Mouse (Mus musculus) regulatory T cell (primary cell): ENCODE measurements around the gene Csf3.
"Not testable (repeated sequence)": the region's sequence is repeated elsewhere in the genome, so short reads cannot be mapped to it uniquely, and the experiment has no call there.

ENCODE experiments used
- in situ Hi-C: fragments of 300-600 bp; cut with MboI, MseI; formaldehyde crosslinking; loops from one replicate; pipeline ENCODE4 v1.15.1; 2025; ENCODE audit warnings: high pct_unique_total_duplicates

Csf3 gene

DNA sequence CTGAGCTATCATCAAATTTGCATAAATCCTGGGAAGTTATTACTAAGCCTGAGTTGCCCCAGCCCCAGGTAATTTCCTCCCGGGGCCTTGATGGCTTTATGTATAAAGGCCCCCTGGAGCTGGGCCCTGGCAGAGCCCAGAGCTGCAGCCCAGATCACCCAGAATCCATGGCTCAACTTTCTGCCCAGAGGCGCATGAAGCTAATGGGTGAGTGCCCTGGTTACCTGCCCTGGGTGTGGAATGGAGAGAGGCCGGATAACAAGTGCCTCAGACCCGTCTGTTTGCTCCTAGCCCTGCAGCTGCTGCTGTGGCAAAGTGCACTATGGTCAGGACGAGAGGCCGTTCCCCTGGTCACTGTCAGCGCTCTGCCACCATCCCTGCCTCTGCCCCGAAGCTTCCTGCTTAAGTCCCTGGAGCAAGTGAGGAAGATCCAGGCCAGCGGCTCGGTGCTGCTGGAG, at the start of gene Csf3:
Gene Csf3 (plus strand): TSS at position 51 of the 458 bp plus-strand sequence.
- in situ Hi-C loops = loop anchor here (5.0 kb wide), 1 partner anchor 61 kb away; no protein-coding TSS in a partner anchor

DNA sequence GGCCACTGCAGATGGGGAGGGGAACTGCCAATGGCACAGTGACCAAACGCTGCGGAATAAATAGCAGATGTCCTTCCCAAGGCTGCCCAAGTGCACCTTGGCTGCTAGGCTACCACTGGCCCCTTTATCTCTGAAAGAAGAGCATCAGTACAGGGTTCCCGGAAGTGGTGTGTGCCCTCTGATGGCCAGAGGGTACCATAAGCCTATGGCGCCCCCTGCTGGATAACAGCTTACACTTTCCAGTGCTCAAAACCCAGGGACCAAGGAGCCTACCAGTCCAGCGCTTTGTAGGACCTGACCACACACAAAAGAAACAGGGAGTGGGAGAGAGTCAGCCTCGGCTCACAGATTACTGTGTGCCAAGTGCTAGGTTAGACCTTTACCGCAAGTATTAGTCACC, 46.0 kb upstream of the Csf3 start:
- in situ Hi-C loops = not testable (repeated sequence)

- in situ Hi-C loops = no loop called here
Measured at GRCm38 (mm10) chr11:98660517-98660916, 40.5 kb upstream of the Csf3 start.

DNA sequence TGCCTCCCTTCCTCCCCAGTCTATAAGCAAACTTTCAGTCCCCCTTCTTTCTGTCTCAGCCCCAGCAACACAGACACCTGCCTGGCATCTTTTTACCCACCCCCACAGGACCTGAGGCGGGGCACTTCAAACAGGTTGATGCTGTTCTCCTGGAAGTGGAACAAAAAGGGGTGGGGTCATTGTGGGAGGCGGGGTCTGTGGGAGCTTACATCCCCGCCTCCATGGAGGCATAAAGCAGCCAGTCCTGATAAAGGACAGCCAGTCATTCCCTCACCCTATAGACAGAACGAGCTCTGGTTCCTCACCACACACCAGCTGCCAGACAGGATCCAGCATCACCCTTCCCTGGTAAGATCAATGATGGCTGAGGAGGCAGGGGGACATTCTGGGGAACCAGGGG, 37.0 kb upstream of the Csf3 start, which contains the start of gene Gsdma:
Gene Gsdma (plus strand): TSS at position 261 of the 400 bp plus-strand sequence.
- in situ Hi-C loops = no loop called here

GRCm38 (mm10) chr11:98668984-98669383, 32.1 kb upstream of the Csf3 start:
- in situ Hi-C loops = no loop called here

- in situ Hi-C loops = loop anchor here (5.0 kb wide), 1 partner anchor 34 kb away; no protein-coding TSS in a partner anchor
Measured at GRCm38 (mm10) chr11:98671284-98671815, 29.7 kb upstream of the Csf3 start.

- in situ Hi-C loops = loop anchor here (5.0 kb wide), 1 partner anchor 35 kb away; no protein-coding TSS in a partner anchor
Measured at GRCm38 (mm10) chr11:98671857-98672256, 29.2 kb upstream of the Csf3 start.

DNA sequence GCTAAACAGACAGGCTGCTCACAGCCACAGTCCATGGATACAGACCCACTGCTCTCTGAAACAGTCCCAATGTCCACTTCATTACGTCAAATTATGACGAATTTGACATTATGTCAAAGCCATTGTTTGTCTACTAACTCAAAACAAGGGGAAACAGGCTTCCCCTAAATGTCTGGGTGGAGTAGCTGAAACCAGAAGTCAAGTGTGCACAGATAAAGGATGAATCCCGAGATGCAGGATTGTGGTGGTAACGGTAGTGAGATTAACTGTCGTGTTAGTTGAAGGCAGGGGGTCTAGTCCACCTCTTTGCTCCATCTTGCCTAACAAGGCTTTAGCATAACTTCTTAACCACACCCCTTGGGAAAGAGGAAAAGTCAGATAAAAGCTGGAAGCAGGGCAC, 28.6 kb upstream of the Csf3 start:
- in situ Hi-C loops = loop anchor here (5.0 kb wide), 1 partner anchor 35 kb away; no protein-coding TSS in a partner anchor

DNA sequence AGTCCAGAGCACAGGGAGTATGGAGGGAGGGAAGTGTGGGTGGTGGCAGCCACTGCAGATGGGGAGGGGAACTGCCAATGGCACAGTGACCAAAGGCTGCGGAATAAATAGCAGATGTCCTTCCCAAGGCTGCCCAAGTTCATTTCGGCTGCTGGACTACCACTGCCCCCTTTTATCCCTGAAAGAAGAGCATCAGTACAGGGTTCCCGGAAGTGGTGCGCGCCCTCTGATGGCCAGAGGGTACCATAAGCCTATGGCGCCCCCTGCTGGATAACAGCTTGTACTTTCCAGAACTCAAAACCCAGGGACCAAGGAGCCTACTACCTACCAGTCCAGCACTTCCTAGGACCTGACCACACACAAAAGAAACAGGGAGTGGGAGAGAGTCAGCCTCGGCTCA, 27.9 kb upstream of the Csf3 start:
- in situ Hi-C loops = loop anchor here (5.0 kb wide), 1 partner anchor 36 kb away; no protein-coding TSS in a partner anchor

- in situ Hi-C loops = no loop called here
Measured at GRCm38 (mm10) chr11:98675829-98676363, 25.2 kb upstream of the Csf3 start.

DNA sequence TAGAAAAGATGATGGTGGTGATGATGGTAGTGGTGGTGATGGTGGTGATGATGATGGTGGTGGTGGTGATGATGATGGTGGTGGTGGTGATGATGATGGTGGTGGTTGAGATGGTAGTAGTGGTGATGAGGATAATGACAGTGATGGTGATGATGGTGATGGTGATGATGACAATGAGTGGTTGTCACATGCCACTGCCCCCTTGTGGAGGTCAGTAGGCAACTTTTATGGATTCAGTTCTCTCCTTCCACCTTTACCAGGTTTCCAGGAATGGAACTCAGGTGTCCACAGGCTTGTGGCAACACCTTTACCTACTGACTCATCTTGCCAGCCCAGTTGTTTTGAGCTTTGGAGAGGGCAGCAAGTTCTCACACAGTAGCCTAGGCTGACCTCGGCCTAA, 21.0 kb upstream of the Csf3 start:
- in situ Hi-C loops = no loop called here

DNA sequence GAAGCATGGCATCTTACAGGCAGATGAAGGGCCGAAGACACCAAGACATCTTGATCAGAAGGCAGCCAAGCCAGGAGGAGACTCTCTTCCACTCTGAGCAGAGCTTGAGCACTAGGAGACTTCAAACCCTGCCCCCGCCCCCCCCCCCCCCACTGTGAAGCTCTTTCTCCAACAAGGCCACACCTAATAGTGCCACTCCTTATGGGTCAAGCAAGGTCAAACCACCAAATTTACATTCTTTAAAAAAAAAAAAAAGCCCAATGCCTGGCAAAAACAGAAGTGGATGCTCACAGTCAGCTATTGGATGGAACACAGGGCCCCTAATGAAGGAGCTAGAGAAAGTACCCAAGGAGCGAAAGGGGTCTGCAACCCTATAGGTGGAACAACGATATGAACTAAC, 20.5 kb upstream of the Csf3 start:
- in situ Hi-C loops = not testable (repeated sequence)

GRCm38 (mm10) chr11:98681186-98681585, 19.9 kb upstream of the Csf3 start:
- in situ Hi-C loops = no loop called here

DNA sequence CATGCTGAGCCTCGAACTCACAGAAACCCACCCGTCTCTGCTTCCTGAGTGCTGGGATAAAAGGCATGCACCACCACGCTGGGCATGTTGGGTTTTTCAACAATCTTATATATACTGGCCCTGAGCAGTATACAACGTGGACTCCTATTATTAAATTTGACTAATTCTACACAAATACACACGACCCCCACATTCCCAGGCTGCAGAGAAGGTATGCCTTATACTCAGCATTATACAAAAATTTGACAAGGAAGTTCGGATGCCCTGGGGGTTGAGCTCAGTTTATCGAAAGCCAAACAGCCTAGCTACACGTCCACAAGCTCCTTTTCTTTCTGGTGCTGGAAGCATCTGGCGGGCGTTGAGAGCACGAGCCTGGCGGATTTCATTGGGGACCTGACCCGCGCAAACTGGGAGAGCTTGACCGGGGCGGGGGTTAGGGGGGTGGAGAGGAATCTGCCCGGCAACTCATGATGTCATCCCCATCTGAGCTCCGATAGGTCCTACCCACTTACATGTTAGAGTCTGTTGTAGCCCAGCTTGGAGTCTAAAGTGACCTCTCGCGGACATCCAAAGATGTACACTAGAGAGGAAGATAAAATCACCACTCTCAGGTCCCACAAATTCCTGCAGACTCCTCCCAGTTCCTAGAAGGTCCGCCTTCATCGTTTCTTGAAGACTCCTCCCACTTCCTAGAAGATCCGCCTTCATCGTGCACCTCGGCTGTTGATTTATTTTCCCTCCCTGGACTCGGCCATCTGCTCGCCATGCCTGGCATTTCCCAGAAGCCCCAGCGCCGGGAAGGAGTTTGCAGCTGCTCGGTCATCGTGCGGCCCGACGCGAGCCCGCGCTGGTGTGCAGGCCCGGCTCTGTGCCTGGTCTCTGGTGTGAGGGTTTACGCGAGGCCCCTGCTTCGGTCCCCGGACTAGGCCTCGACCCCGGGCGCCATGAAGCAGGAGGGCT, 19.0 kb upstream of the Csf3 start, which contains the start of gene Psmd3:
Gene Psmd3 (plus strand): TSS at position 769 of the 960 bp plus-strand sequence.
- in situ Hi-C loops = no loop called here

GRCm38 (mm10) chr11:98682811-98683210, 18.3 kb upstream of the Csf3 start:
- in situ Hi-C loops = no loop called here

GRCm38 (mm10) chr11:98685642-98686041, 15.4 kb upstream of the Csf3 start:
- in situ Hi-C loops = no loop called here

- in situ Hi-C loops = no loop called here
Measured at GRCm38 (mm10) chr11:98686976-98687375, 14.1 kb upstream of the Csf3 start.

- in situ Hi-C loops = no loop called here
Measured at GRCm38 (mm10) chr11:98688009-98688408, 13.1 kb upstream of the Csf3 start.

DNA sequence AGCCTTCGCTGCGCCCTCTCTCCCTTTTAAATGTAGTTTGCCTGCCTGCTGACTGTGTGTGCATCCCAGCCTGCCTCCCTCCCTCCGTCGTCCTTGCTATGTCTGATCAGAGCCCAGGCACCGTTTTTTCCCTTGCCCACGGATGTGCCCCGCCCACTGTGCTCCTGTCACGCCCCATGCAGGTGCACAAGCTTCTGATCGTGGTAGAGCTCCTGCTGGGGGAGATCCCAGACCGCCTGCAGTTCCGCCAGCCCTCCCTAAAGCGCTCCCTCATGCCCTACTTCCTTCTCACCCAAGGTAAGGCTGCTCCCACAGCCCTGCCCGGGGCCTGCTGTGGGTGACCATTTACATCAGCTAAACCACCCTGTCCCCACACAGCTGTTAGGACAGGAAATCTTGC, 7.9 kb upstream of the Csf3 start:
- in situ Hi-C loops = loop anchor here (5.0 to 10.0 kb wide), 2 partner anchors 58 to 134 kb away; no protein-coding TSS in a partner anchor

DNA sequence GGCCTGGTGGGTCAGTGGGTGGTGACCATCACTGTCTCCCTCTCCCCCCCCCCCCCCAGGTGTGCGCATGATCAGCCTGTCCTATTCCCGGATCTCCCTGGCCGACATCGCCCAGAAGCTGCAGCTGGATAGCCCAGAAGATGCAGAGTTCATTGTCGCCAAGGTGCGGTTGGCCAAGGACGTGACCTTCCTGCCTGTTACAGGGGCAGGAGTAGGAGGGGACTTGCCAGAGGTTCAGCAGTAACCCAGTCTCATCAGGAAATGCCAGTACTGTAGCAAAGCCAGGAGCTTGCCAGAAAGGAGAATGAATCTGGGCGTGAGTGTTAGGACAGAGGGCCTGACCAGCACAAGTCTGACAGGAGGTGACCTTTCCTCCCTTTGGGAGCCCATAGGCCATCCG, 7.3 kb upstream of the Csf3 start:
- in situ Hi-C loops = loop anchor here (5.0 to 10.0 kb wide), 2 partner anchors 59 to 134 kb away; no protein-coding TSS in a partner anchor

DNA sequence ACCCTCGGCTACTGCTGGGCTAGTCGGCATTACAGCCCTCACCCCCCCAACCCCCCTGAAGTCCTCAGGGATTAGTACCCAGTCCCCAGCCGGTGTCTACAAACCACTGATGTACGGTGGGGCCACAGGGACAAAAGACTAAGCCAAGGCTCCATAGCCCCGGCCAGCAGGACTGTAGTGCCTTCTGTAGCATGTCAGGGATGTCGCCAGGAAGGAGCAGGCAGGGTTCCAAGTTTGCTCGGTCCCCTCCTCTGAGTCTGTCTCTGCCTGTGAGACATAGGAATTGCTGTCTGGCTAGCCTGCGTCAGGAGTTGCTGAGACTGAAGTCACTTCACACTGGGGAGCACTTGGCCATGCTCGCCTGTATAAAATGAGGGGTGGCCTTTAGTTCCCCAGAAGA, 6.8 kb upstream of the Csf3 start:
- in situ Hi-C loops = loop anchor here (5.0 to 10.0 kb wide), 2 partner anchors 60 to 133 kb away; no protein-coding TSS in a partner anchor

DNA sequence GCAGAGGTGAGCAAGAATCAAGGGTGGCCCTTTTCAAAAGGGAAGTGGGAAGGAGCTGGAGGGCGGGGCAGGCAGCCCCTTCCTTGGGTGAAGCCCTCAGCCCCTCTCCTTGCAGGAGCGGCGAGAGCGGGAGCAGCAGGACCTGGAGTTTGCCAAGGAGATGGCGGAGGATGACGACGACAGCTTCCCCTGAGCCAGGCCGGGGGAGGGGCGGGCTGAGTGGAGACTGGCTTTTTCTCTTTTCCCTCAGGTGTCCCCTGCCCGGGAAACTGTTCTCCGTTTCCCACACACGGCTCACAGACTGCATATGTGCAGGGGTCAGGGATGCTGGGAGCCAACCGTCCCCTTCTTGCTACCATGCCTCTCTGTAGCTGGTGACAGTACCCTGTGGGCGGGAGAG, 5.7 kb upstream of the Csf3 start:
- in situ Hi-C loops = loop anchor here (10.0 kb wide), 1 partner anchor 61 kb away; no protein-coding TSS in a partner anchor
